Mouse (Mus musculus) B cell, adult 2 months (primary cell): Measurements from ENCODE around the gene Rnf187.

Source experiments
- DNase-seq, 2 experiments: peaks; one replicate each; pipeline ENCODE4 v3.0.0; 2022

Gene Rnf187

GRCm38 (mm10) chr11:58894456-58894855, 44.3 kb downstream of the Rnf187 start:
- no peak for DNase-seq

- no peak for DNase-seq
These were observed 48.2 kb downstream of the Rnf187 start for GRCm38 (mm10) chr11:58890511-58890910.

GRCm38 (mm10) chr11:58883756-58884155, 55.0 kb downstream of the Rnf187 start:
- no peak for DNase-seq
